Mouse (Mus musculus): ENCODE results near the gene Nrxn3. TPM values are rescaled to one million over a fixed set of nuclear protein-coding genes. Genes with fewer than 3 reads are reported as not detected.

Gene Nrxn3
- total RNA-seq, 1 experiment from 2014 or later, result 0.33 TPM

DNA sequence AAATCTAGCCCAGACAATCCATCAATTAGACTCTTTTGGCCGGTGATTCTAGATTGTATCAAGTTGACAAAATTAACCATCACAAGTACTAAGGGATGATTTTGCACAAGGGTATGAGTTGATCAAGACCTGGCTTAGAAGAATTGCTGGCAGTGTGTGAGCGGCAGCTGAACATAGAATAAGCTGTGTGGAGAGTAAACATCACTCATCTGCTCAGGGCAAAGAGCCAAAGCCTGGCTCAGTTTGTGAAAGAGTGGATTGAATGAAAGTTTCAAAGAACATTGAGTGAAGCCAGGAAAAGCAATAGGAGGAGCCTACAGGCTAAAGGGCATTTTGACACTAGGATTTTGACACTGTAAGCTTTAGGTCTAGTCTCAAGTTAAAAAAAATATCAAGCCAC is 828.6 kb downstream of the Nrxn3 start:
- DNase-seq, result no peak

DNA sequence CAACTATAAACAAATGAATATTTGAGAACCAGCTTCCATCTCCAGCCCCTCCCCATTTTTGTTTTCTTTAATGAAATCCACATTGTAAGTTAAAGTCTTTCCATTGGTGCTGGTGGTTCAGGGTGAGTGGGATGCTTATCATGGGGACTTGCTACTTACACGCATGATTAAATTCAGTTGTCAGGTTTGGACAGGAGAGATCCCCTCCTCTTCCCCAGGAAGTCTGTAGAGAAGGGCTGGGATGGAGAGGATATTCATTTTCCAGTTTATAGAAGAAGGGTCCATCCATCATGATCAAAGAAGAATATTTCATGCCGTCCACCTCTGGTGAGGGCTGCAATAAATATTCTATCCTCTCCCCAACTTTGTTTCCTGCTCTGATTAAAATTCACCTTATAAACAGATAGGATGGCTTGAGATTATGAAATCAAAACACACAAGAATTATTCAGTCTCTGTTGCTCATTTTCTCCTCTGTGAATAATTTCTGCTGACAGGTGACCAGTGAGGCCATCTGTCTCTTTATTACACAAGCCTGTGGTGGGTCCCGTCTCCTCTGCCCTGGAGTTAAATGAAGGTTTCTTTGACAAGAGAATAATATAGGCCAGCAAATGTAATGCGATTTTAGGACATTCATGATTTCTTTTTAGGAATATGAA is 830.7 kb downstream of the Nrxn3 start:
- no peak for DNase-seq

DNA sequence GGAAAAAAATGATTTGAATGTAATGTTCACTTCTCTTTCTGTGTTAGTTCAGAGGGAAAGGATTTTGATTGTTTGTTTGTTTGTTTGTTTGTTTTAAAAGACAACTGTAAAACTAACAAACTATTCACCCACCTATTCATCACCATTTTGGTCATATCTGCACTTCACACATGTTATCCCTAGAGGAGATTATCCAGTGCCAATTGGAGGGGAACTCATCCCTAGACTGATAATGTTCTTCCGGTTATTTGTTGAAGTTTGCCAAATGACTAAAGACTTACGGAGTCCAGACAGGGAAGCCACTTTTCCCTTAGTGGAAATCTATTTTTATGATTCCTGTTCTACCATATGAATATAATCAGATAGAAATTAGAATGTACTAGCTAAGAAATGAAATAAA is 831.5 kb downstream of the Nrxn3 start:
- no peak for DNase-seq

DNA sequence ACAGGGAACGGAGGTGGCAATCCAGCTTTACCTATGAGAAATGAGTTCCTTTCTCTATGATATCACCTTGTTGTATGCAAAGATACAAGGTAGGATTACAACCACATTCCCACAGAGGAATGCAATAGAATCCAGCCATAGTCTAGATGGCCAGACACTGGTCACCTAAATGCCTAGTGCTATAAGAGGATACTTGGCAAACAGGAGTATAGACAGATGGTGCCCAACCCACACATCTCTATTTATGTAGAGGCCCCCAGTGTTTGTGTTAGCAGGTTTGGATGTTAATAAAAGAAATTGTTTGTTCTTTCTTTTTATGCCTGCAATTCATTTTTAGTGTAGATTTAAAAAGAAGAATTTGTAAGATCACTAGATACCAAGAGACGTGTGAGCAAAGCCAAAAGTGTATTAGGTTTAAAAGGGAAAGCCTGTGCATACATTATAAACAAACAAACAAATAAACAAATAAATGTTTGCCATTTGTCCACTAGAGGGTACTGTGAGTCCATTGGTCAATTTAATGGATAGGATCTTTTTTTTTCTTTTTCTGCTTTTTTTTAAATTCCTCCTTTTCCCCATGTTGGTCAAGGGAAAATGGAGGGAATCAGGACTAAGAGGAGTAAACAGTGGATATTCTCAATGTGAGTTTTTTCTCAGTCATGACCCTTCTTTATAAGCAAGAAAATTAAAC is 832.2 kb downstream of the Nrxn3 start:
- no peak for DNase-seq

DNA sequence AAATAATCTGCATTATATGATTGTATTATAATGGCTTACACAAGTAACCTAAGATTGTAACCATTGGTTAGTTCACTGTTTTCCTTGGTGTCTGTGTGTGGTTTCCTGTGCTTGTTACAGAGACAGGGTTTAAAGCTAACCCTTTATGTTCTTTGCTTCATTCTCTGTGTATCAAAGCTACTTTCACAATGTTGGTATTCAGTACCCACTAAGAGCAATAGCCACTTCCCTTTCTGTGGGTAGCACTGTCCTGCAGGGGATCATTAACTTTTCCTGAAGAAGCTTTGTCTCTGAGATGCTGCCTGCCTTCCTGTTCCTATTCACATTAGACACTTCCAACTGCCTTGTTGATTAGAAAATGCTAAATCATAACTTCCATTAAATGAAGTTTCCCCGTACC is 836.2 kb downstream of the Nrxn3 start:
- no peak for DNase-seq

DNA sequence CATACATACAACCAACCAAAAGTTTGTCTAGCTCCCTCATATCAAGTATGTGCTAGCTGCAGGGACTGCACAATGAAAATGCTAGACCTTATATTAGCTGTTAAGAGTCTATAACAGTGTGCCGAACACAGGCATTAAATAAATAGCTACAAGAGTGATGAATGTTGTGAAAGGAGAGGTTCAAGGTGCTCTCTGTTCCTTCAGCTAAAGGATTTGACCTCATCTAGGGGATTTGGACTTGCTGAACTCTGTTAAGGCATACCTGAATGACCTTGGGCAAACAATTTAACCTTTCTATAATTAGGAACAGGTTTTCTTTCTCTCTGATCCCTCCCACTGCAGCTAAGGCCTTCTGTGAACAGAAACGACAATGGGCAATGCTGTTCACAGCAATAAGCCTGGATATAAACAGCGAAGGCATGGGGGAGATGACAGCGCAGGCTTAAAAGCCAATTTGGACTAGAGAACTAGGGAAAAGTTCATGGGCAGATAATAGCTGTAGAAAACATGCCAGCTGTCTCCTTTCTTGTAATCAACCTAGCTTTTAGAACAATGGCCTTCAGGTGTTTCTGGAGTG is 839.4 kb downstream of the Nrxn3 start:
- no peak for DNase-seq

DNA sequence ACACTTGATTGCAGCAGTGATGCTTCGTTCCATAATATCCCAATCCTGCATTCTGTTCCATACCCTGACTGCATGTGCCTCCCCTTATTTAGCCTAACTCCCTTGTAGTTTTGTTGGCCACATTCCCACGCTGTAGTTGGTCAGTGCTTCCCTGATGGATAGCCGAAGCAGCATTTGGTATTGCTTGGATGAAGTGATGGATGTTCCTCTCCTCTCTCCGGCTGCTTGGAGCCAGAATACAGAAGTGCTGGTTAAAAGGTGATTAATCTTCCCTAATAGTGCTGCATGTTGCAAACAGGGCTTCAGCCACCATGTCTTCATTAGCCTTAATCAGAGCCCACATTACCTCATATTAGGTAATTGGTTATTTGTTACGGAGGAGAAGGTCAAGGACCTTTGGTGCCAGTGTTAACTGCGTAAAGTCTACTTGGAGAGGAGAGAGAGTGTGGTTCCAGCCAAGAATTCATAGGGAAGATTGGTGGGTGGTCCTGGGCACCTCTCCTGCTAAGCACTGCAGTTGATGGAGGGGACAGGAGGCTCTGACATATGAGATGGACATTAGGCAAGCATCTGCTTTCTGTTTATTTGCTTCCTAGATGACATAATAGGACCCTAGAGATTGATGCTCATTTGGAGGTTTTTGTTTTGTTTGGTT is 846.2 kb downstream of the Nrxn3 start:
- no peak for DNase-seq

DNA sequence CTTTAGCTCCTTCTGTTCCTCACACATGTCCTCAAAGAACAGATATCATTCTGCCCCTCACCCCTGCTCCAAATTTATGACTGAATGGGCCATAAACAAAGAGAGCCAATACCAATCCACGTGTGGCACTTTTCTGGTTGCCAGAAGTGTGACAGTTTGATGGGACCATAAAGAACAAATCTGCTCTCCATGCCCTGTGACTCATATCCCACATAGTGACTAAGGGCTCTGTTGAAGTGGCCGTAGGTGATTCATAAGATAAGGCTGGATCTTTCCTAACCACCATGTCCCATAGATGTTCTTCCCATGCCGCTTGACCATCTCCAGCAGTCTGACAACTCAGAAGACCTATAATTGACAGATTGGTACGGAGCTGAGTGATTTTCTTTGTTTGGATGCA is 869.8 kb downstream of the Nrxn3 start:
- no peak for DNase-seq

DNA sequence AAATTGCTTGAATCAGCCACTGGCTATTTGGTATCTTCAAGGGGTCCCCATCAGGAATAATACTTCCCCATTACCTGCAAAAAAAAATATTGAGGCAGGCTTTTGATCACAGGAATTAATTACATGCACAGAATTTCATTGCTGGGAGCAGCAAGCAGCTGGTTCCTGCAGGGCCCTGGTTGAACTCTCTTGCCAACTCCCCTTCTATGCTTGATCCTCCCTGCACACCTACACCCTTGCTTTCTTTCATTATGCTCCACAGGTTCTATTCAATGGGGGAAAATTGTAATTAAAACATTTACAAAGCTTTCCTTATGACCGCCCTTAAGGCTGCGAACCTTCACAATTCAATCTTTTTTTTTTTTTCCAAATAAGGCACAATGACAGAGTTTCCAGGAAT is 891.0 kb downstream of the Nrxn3 start:
- DNase-seq, result no peak

DNA sequence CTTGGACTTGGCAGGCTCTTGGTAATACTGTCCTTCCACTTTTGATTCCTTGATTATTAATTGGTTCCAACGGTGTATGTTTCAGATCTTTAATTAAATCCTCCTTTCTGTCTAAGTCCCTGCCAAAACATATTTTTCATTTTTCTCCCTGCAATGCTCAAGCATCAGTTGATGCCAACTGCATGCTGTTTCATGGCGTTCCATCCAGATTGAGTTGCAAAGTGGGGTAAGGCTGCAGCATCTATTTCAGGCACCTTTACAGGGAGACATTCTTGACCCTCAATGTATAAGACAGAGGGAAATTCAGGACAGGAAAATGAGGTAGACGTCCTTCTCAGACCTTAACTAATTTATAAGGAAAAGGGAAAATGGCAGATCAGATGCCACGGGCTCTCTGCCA is 903.1 kb downstream of the Nrxn3 start:
- no peak for DNase-seq

DNA sequence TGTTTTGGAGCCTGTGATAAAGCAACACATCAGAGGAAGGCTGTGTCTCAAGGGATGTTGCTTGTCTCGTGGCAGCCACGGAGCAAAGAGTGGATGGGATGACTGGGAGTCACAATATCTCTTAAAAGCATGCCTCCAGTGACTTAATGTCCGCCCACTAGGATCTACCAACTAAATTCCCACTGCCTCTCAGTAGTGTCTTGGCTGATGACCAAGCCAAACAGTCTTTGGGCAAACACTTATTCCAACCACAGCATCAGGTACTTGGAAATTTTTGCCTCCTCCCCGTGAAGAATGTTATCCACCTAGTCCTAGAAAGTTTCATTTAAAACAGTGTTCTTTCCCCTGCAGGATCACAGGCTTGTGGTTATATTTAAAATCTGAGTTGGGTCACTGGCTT is 917.4 kb downstream of the Nrxn3 start:
- DNase-seq, result no peak

DNA sequence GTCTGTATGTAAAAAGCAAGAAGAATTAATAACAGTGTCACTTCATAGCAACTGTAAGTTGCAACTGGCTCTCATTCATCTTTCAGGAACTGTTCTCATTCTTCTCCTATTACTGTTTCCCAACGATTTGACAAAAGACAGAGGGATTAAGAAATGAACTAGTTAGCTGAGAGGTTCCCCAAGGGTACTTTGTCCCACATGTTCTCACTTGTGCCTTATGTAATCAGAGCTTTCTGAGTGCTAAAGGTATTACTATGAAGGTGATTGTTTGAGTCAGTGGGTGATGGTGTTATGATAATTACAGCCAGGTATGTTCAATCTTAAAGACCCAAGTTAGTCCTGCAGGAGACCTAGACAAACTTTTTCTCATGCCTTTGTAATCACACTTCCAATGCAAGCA is 918.8 kb downstream of the Nrxn3 start:
- no peak for DNase-seq

DNA sequence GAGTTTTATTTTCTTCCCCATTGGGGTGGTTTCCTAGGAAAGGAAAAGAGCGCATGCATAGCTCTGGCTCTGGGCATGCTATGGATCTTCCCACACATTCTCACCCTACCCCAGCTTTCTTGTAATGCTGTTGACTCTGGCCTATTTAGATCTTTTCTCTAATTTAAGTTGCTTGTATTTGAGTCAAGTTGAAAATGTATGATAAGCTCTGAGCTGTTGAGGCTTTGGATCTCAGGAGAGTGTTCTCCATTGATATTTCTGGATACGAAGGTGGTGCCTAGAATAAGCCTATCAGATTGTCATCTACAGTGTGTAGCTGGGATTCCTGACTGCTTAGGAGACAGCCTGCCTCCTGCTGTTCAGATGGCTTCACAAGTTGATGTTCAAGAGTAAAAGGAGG is 930.5 kb downstream of the Nrxn3 start:
- no peak for DNase-seq

DNA sequence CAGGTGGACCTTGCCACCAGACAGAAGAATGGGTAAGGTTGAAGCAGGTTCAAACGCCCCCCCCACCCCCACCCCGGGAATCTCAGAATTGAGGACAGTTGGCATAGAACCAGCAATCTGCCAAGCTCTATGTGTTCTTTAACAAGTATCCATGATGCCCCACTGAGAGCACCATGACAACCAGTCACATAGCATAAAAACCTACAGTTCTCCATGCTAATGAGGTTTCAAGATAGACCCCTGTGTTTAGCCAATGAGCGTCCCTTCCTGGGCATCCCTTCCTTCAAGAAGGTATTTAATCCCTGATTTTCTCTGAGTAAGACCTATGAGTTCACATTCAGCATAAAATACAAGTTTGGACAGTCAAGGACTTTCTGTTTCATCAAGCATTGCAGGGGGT is 938.5 kb downstream of the Nrxn3 start:
- DNase-seq, result no peak

DNA sequence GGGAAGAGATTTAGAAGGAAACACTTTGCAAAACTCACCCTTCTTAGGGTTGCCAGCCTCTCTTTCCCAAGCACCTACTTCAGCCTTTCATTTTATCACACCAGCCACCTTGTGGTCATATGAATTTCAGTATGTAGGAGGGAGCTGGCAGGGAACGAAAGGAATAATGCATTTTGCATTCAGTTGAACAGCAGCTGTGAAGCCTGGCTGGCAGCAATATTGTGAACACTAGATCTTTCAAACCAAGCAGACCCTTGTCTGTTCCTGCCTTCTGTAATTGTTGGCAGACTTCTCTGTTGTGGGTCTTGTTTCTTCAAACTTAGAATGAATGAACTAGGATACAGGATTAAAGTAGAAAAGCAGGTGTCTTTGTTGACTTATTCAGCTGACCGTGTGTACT is 946.2 kb downstream of the Nrxn3 start:
- DNase-seq, result no peak

DNA sequence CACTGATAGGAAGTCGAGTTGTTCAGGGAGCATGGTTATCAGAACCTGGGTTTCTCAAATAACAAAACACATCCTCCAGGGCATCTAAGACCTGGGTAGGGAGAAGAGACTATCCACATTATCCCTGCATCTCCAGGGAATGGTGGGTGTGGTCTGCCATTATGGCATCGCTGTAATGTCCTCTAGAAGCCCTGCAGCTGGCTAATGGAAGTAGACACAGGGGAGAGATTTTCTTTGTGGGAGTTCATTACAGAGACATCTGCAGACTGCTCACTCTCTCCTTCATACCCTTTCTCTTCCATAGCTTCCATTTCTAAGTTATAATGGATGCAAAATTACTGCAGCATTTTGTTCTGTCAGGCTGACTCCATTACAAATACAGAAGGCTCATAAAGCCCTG is 950.1 kb downstream of the Nrxn3 start:
- no peak for DNase-seq

DNA sequence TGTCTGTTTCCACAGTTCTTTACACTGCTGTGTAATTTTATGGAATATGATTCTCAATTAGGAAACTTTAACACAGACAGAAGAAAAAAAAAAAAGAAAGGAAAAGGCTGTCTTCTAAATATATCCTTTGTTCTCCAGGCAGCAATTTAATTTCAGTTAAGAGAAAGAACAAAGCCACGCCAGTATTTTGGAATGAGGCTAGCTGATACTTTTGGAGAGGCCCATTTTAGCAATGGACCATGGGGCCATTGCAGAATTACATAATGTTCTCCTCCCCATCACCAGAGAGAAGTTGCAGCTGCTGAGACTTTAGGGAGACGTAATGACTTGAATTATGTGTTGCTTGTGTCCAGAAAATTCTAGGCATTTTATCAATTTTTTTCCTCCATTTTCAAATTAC is 963.0 kb downstream of the Nrxn3 start:
- no peak for DNase-seq

DNA sequence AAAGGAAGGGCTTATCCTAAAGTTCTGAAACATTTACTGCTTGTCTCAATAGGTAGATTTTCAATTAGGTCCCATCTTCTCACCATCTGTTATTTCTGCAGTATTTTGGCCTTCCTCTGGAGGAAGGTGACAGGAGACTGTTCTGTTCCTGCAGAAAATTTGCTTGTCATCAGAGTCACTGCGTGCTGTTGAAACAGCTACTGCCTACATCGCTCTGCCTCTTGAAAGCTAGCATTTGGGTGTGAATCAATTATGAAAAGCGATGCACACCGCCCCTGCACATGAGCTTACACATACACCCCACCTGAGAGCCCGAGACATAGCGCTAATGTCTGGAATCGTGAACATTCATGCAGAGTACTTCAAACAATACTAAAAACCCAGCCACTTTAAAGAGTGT is 966.4 kb downstream of the Nrxn3 start:
- no peak for DNase-seq

DNA sequence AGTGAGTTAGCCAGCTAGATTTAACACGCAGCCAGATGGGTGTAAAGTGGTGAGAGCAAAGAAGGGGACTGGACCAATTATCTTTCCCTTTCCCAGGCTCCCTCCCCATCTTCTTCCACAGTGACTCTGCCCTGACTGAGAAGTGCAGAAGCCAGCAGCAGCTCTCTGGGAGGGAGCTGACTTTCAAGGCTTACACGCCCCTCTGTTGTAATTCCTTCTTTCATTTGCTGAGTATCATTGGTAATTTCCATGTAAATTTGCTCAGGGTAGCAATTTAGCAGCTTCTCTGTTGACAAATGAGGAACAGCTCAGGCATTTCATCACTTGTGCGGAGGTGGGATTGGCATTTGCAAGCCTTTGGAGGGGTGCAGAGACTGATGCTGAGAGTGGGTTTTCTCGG is 976.8 kb downstream of the Nrxn3 start:
- DNase-seq, result no peak

DNA sequence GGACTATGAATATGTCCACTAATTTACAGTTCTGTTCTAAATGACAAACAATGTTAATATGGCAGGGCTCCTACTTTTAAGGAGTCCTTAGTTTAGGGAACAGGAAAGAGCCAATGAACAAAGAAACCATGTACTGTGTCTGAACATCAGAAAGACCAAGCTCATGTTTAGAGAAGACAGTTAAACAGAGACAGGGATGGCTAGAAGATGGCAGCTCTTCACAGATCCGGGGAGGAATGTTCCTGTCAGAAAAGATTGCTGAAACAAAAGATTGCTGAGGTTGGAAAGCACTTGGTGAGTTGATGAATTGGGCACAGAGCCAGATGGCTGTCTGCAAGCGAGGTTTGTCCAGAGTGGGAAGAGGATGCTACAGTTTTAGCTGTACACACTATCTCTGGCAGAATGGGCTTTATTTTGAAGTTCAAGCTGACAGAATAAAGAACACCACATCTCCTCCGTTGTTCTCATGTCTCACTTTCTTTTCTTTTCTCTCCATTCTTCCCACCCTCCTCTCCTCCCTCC is 978.3 kb downstream of the Nrxn3 start:
- no peak for DNase-seq

DNA sequence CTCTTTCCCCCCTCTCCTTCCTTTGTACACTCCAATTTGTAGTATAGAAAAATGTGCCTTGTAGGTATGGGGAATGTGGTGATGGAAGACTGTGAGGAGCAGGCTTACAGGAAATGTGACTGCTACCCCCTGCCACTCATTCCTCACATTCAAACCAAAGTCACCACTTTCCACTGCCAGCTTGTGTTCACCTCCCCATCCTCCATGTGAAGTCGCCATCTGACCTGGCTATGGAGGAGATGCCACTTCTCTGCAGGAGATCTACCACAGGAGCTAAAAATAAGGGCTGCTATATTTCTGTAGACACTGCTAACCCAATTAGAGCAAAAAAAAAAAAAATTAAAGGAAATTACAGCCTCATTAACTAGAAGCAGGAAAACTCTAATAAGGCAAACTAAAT is 980.3 kb downstream of the Nrxn3 start:
- DNase-seq, result no peak

DNA sequence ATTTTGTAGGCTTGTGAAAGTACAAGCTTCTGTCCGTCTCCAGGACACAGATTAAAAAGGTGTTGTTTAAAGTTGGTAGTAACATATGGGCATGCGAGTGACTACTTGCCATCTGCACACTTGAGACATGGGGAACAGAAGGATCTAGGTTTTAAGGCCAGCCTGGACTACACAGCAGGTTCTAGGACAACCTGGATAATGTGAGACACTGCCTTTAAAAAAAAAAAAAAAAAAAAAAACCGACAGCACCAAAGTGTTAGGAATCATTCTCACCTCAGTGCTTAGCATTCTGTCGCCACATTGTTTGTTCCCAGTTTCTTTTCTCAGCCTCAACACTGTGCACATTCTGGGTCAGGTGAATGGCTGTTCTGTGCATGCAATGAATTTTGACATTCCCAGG is 985.2 kb downstream of the Nrxn3 start:
- no peak for DNase-seq

DNA sequence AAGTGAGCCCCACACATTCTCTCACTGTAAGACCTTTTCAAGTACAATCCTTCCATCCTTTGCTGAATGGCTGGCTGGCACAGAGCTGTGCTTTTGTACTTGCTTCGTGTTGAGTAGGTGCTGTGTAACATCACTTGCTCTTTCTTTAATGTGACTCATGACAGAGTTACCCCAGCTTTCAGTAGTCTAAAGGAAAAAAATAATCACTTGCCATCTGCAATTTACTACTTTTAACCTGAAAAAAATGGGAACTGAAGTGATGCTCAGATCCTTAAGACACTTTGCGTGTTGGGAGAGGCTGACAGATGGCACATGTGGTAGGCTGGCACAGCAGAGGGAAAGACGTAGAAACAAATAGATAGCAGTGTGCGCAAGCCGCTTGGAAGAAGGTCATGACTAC is 987.8 kb downstream of the Nrxn3 start:
- DNase-seq, result no peak

Measured in adrenal gland, postnatal 14 days (tissue).